Mouse (Mus musculus): ENCODE data around the gene Cltc.

The Cltc gene

DNA sequence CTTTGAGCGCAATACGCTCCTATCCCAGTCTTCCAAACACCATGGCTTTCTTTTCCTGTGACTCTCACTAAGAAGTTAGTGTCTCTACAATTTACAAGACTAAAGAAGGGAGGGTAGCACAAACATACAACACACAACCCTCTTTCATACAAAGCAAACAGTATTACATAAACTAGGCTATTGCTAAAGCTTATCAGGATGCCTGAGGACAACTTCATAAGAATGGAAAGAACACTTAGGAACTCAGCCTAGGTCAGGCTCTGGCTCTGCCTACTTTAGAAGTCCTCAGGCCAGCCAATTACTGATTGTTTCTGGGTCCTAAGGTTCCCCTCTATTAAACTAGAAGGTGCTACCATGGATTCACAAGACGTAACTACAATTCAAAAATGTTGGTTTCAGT, 76.6 kb downstream of the Cltc start:
- DNase-seq = no peak

- peak; percentile 60 to 71 for DNase-seq
Observed at GRCm38 (mm10) chr11:86678957-86679356, 78.4 kb downstream of the Cltc start.

GRCm38 (mm10) chr11:86675520-86675919, 81.8 kb downstream of the Cltc start:
- DNase-seq = no peak

DNA sequence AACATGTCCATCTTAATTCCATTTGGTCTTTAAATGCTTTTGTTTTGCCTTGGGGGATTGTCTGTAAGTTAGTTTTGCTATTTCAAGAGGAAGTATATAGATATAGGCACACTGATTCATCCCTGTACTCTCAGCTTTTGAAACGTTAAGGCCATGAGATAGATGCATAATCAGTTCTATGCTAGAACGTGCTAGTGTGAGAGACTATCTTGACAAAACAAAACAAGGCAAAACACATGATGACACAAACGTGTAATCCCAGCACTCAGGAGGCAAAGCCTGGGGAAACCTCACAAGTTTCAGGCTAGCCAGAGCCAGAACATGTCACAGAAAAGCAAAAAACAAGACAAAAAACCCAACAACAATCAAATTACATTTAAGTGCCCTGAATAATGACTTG, 84.6 kb downstream of the Cltc start:
- DNase-seq = no peak

GRCm38 (mm10) chr11:86671041-86671675, 86.2 kb downstream of the Cltc start:
- DNase-seq = no peak

DNA sequence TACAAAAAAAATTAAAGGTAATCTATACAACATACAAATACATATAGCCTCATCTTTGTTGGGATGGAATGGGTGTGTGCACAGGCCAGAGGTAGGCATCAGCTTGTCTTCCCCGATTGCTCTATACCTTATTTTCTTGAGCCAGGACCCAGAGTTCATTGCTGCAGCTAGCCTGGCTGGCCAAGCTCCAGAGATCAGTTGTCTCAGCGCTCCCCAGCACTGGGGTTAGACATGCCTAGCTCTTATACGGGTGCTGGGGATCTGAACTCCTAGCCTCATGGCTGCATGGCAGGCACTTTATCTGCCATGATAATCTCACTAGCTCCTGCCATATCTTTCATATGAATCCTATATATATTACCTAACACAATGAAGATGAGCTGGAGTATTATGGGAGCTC, 89.2 kb downstream of the Cltc start:
- no peak for DNase-seq

DNA sequence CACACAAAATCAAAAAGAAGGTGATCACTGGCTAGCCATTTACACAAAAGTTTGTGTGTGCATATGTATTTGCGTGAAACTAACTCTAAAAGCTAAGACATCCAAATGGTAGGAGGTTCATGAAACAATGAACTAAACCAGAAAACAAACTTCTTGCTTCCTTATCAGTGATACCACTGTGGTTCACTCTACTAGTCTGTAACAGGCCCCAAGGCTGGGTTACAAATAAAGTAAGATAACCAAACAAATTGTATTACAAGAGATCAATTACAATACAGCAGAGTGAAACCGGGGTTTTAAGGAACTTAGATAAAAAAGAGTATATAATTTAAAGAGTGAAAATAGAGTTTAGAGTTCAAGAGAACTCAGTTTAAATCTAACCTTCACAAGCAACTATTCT, 89.8 kb downstream of the Cltc start:
- DNase-seq = no peak

DNA sequence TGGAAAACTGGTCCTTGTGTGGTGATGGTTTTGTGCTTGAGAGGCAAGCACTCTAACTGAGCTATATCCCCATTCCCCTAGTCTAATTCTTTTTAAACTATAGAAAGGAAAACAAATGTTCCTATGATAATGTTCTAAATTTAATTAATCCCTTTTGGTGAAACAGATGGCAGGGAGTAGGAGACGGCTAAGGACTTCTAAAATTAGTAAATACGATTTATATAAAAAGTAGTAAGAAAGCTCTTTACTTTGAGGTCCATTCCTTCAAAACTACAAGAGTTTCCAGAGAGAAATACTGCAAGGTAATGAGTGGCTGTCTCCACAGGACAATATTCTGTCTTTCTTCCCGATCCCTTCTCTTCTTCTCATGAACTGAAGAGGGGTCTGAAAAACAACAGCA, 93.0 kb downstream of the Cltc start:
- DNase-seq = no peak

DNA sequence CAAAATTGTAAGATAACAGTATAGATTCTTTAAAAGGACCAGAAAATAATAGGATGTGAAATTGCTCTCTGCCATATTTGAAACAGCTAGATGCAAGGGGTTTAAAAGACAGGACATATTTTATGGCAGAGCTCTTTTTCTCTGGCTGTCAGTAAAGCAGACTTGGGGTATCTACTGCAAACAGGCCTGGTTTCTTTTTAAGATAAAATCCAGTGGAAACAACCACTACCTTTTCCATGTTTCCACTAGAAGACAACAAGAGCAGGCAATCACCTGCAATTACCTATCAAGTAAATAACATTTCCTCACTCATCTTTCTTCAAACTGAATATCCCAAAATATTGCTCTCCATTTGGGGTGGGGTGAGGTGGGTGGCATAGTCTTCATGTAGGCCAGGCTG, 93.4 kb downstream of the Cltc start:
- no peak for DNase-seq

DNA sequence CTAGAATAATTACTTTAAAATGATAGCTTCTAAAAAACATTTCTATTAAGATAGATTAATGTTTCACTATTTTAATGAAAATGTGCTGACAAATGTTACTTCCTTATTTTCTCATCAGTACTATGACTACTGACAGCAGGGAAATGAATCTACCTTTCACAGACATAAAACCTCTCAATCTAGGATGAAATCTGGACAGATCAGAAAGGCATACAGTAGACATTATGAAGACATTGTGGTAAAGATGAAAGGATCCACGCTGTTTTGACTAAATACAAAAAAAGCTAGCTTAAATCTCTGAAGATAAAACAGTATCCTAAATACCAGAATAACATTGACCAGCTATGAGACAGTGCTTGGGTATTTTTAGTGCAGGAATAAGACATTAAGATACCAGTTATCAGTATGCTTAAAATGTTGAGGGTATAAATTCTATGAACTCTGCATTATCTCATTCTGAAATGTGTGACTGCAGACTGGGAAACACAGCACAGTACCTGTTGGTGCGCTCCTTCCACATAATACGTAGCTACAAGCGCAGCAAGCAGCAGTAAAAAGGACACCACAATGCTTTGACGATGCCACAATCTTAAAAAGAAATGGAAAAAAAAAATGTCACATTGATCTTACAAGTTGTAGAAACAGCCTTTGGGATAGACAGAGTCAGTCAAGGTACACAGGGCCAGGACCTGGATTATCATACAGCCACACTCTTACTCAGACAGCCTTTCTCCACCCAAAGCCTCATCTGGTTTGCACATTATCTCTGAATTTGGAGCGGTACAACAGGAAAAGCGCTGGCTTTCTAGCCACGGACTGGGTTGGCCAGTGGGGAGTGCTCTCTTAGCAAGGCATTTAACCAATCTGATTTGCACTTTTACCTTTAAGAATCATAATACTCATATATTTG, 94.1 kb downstream of the Cltc start:
- no peak for DNase-seq

GRCm38 (mm10) chr11:86657863-86658262, 99.5 kb downstream of the Cltc start:
- no peak for DNase-seq

GRCm38 (mm10) chr11:86656849-86657567, 100.4 kb downstream of the Cltc start:
- DNase-seq = no peak

DNA sequence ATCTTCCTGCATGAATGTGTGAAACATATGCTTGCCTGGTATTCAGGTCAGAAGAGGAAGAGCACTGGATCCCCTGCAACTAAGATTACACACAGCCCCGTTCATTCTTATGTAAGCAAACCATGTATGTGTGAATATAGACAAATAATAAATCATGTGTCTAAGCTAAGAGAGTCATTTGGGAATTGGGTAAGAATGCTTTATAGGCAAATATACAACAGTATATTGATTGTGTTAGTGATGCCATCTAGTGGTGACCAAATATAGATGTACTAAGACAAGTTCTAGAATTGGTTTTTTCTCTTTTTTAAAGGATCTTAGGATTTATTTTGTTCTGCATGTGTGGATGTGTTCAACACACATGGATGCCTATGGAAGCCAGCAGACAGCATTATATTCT, 101.7 kb downstream of the Cltc start:
- DNase-seq = no peak

- DNase-seq = no peak
Observed at GRCm38 (mm10) chr11:86654096-86654495, 103.3 kb downstream of the Cltc start.

DNA sequence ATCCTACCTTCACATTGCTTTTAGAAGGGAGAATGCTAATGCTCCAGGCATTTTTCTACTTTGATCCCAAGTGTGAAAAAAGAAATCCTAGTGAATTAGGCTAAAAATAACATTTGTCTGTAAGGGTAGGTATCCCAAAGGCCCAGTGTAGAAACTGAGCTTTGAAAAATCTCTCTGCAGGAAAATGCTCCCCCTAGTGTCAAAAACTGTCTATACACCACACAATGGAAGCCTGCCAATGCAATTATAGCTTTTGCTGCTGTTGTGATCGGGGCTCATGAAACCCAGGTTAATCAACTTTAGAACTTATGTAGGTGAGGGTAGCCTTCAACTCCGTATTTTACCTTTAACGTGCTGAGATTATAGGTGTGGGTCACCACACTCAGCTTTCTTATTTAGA, 103.9 kb downstream of the Cltc start:
- DNase-seq = peak; percentile 43 to 70

- DNase-seq = no peak
Observed at GRCm38 (mm10) chr11:86652578-86652979, 104.8 kb downstream of the Cltc start.

- no peak for DNase-seq
Observed at GRCm38 (mm10) chr11:86650676-86651075, 106.7 kb downstream of the Cltc start.

- DNase-seq = no peak
Observed at GRCm38 (mm10) chr11:86649542-86649941, 107.8 kb downstream of the Cltc start.

DNA sequence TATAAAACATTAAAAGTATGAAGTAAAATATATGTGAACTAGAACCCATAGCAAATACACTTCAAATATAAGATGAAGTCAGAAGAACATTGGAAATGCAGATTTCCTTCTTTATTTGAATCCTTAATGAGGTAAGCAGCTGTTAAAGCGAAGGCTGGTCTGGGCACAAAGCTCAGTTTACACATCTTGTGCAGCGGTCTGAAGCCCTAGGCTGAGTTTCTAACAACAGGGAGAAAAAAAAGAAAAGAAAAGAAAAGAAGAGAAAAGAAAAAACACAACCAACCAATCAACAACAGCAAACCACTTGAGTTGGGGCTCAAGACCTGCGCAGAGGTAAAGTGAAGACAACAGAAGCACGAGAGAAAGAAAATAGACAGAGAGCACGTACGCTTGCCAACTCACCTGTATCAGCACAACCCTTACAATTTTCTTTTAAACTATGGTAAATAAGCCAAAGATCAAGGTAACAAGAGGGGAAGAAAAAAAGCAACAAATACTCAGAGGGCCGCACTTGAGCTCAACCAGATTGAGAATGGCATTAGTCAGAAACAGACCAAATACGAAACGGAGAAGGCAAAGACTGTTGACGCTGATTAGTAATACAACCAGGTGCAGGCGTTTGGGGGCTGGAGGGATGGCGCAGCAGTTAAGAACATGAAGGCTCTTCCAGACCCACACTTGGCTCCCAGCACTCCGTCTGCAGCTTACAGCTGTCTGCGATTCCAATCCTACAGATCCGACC, 109.5 kb downstream of the Cltc start:
- no peak for DNase-seq

DNA sequence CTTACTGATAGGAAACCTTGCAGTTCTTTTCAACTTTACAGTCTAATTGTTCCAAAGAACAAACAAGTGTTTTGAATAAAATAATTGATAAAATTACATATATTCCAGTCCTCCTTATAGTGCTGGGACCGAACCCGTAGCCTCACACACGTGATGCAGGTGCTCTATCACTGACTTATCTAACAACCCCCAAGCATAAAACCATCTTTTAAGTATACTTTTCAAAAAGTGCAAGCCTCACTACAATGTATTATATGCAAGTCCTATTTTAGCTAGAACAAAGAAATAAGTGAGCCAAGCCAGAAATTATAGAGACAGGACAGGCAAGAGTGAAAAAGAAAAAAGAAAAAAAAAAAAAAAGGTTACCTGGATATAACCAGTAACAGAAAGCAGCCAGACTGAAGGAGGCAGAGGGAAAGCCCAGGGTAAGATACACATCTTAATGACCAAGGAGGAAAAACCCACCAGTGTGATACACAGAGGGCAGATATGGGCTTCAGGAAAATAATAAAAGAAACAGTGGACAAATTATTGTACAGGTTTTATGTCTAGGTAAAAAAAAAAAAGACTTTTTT, 110.4 kb downstream of the Cltc start:
- DNase-seq = no peak

DNA sequence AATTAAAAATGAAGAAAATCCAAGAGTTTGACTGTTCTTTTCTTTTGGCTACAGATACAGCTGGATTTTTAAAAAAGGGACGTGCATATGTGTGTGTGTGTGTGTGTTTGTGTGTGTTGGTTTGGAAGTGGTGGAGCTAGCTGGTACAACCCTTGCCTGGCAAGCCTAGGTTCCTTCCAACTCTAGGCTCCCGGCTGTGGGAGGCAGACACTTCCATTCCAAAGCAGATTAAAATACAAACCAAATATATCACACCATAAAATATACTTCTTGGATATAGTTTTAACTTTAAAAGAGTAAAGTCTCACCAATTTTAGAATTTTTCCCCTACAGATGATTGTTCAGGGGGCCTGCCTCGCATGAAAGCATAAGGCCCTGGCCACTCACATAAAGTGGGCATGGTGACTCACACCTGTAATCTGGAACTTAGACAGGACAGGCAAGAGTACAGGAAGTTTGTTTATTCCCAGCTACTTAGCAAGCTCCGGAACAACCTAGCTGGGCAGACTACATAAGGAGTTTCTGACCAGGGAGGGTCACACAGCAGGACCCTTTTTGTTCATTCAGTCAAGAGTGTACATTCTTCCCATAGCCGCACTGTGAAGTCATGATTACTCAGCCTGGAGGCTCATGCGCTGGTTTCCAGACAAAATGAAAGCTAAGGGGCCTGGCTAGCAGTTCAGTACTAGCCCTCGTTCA, 111.1 kb downstream of the Cltc start:
- DNase-seq = no peak

DNA sequence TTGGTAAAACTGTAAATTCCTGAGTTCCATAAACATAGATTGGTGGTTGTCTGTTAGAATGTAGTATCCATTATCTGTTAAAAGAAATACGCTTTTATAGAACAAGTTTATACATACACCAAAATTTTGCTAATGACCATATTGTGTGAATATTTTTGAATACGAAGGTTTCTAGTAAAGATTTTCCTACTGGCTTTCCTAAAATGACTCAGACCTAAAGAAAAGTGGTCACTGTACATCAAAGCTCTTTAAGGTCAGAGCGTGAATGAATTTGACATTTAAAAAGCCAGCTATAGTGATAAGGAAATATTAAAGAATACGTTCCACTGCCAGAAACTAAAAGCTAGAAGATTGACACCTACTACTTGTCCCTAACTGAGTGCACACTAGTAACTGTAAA, 112.8 kb downstream of the Cltc start:
- DNase-seq = no peak

Data from kidney, adult 8-10 months (tissue).